Mouse (Mus musculus) embryonic facial prominence, embryonic 12.5 days (tissue): ENCODE data around the gene Ociad2. TPM values are rescaled to one million over a fixed set of nuclear protein-coding genes. Genes with fewer than 3 reads are reported as not detected.

ENCODE experiments used
- ATAC-seq: fragments of 200-750 bp; cut with Nextera tagmentation; 2 replicates; pipeline ENCODE4 v1.8.0; 2017; ENCODE audit not compliant: insufficient number of reproducible peaks, insufficient read depth, low FRiP score, low TSS enrichment
- H3K27ac ChIP-seq: fragments of 300-500 bp; sonication (generic); 2 replicates; pipeline ENCODE4 v1.5.1; 2016; ENCODE audit warnings: mild to moderate bottlenecking
- H3K27me3 ChIP-seq: fragments of 300-500 bp; sonication (generic); 2 replicates; pipeline ENCODE4 v1.6.1; 2016; ENCODE audit warnings: mild to moderate bottlenecking, moderate library complexity
- H3K36me3 ChIP-seq: fragments of 300-500 bp; sonication (generic); 2 replicates; pipeline ENCODE4 v1.6.1; 2016; ENCODE audit warnings: mild to moderate bottlenecking
- H3K4me1 ChIP-seq: fragments of 300-500 bp; sonication (generic); 2 replicates; pipeline ENCODE4 v1.6.1; 2016
- H3K4me2 ChIP-seq: fragments of 300-500 bp; sonication (generic); replicated peaks from 2 replicates; pipeline ENCODE4 v1.6.1; 2016; ENCODE audit warnings: mild to moderate bottlenecking, moderate library complexity
- H3K4me3 ChIP-seq: fragments of 300-500 bp; sonication (generic); 2 replicates; pipeline ENCODE4 v1.5.1; 2016; ENCODE audit warnings: mild to moderate bottlenecking
- H3K9ac ChIP-seq: fragments of 300-500 bp; sonication (generic); 2 replicates; pipeline ENCODE4 v1.6.1; 2016; ENCODE audit warnings: mild to moderate bottlenecking, moderate library complexity
- H3K9me3 ChIP-seq: fragments of 300-500 bp; sonication (generic); 2 replicates; pipeline ENCODE4 v1.6.1; 2016; ENCODE audit warnings: mild to moderate bottlenecking, moderate library complexity
- WGBS: fragments of 180-500 bp; shearing (Covaris S2); methylation state at CpG from one replicate; pipeline ENCODE4 v1.1.7; 2016; 5-methylcytosine and 5-hydroxymethylcytosine counted together
- polyA plus RNA-seq: library from polyadenylated mRNA; unstranded; fragments of >200 nt; fragmentation: Nextera tagmentation; extraction: Ambion mirVana; gene quantifications from 2 replicates; pipeline ENCODE4 v1.2.1, GENCODE M21; 2016

Gene Ociad2
- polyA plus RNA-seq, 1 experiment from 2014 or later, result 13.6 TPM

DNA sequence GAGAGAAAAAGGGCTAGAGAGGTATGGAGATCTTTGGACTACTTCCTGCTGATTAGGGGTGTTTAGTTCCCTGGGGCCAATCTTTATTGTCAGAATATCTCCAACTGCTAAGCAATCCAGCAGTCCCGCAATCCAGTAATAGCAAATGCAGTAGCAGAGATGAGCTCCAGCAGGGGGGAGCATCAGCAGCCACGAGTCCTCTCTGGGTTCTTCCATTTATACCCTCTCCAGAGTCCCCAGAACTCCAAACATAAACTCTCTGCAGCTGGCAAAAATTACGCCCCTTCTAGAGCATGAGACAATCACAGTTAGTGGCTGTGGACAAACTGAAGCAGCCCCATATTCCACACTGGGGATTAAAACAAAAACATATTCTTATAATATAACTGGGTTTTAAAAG, 28.9 kb upstream of the Ociad2 start:
- 47% methylated on average over 3 of the region's 3 CpGs for WGBS
- Histone ChIP-seq H3K9me3 (no peaks in the 10 kb centered on the region), H3K9ac (no peak overlapping the region), H3K4me3 (no peak overlapping the region), H3K4me1 (peaks cover 5% of the 10 kb centered on the region; the same call in 1 of the 2 replicates), H3K27ac (no peak overlapping the region), H3K4me2 (no peak overlapping the region), H3K36me3 (no peaks in the 10 kb centered on the region), H3K27me3 (no peaks in the 10 kb centered on the region)
- no peak for ATAC-seq

DNA sequence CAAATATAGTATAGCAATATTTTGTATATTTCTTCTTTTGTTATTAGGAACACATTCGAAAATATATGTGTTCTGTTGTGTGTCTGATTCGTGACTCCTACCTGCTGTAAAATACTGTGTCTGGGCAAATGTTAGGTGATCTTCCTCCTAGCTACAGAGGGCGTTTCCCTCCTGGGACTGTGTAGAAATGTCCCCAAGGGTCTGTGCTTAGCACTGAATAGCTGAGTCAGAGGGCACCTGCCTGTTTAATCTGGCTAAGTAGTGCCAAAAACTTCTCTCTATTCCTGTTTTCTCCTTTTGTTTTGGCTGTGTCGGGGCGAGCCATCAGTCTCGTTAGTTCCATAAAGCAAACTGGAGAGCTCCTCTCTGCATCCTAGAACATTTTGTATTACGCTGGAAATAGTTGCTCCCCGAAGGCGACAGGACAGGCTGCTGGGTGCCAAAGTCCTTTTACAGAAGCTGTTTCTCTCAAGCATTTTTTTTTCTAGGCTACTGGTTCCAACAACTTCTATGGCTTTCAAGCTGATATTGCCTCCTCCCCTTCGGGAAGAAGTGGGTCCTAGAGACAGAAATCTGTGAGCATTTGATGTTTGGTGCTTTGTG, 28.1 kb upstream of the Ociad2 start:
- H3K27ac ChIP-seq, result no peak overlapping the region
- no peaks in the 10 kb centered on the region for H3K27me3 ChIP-seq
- 77% methylated on average over 10 of the region's 10 CpGs for WGBS
- no peaks in the 10 kb centered on the region for H3K36me3 ChIP-seq
- H3K9ac ChIP-seq, result no peak overlapping the region
- no peaks in the 10 kb centered on the region for H3K9me3 ChIP-seq
- no peak overlapping the region for H3K4me3 ChIP-seq
- ATAC-seq, result no peak
- H3K4me1 ChIP-seq, result peaks cover 5% of the 10 kb centered on the region; the same call in 1 of the 2 replicates
- H3K4me2 ChIP-seq, result no peak overlapping the region

DNA sequence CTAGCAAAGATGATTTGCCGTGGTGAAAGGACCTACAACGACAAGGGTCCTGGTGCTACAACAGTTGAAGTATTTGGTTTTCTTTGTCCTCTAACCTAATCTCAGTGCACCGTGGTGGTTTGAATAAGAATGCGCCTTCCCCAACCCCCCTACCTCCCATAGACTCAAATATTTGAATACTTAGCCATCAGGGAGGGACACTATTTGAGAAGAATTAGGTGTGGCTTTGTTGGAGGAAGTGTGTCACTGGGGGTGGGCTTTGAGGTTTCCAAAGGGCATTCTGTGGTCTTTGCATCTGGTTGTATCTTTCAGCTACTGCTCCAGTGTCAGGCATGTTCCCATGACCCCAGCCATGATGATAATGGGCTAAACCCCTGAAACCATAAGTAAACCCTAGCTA, 27.1 kb upstream of the Ociad2 start:
- Histone ChIP-seq H3K27ac (no peak overlapping the region), H3K4me3 (no peak overlapping the region), H3K4me2 (no peak overlapping the region), H3K4me1 (no peaks in the 10 kb centered on the region), H3K27me3 (no peaks in the 10 kb centered on the region), H3K36me3 (no peaks in the 10 kb centered on the region), H3K9me3 (no peaks in the 10 kb centered on the region), H3K9ac (no peak overlapping the region)
- ATAC-seq, result no peak
- 80% methylated on average over 4 of the region's 4 CpGs for WGBS

DNA sequence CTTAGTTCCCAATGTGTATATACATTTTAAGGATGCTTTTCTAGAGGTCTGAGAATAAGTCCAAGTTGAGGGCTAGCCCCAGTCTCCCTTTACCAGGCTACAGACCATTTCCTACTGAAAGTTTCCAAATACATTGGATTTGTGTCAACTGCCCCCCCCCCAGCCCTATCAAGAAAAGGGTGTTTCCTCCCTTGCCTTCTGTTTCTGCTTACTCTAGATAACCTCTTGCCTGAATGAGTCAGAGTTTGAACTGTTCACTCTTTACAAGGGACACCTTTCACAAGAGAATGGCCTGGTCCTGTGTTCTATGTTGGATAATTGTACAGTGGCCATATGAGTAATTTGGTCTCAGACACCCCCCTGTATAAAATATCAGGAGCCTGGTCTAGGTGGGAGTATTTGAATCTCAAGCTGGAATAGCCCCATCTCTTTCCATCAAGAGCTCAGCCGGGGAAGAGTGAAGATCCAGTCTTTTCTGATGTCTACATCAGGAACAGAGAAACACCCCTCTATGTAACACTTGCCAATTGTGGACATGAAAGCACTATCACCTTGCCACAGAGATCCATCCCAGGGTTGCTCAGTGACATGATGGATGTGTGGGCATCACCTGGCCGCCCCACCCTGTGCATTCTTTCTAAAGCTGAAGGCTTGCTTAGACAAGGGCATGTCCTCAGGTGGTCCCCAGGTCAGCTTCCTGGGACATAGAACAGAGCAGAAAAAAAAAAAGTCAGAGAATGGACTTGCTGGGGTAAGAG, 23.5 kb upstream of the Ociad2 start:
- Histone ChIP-seq H3K27me3 (no peaks in the 10 kb centered on the region), H3K4me2 (no peak overlapping the region), H3K27ac (no peak overlapping the region), H3K9me3 (no peaks in the 10 kb centered on the region), H3K4me1 (peaks cover 6% of the 10 kb centered on the region; the same call in 1 of the 2 replicates), H3K9ac (no peak overlapping the region), H3K4me3 (no peak overlapping the region), H3K36me3 (no peaks in the 10 kb centered on the region)
- ATAC-seq, result no peak
- 91% methylated on average over 2 of the region's 2 CpGs for WGBS

DNA sequence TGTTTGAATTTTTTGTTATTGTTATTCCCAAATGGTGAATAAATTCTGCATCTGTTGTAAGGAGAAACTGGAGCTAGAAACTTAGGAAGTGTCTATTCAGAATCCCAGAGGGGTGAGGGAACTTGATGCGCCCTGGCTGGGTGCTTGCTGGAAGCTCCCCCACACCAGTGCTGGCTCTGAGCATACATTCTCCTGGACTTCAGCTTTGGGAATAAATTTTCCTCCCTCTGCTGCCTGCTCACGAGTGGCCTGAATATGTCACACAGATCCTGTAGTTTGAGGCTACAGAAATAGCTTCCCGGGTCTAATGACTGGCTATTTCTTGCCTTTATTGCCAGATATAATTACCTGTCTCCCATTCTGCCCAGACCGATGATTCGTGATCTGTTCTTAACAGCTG, 22.0 kb upstream of the Ociad2 start:
- Histone ChIP-seq H3K4me1 (peaks cover 6% of the 10 kb centered on the region; the same call in 1 of the 2 replicates), H3K4me2 (no peak overlapping the region), H3K27ac (no peak overlapping the region), H3K27me3 (no peaks in the 10 kb centered on the region), H3K9ac (no peak overlapping the region), H3K4me3 (no peak overlapping the region), H3K36me3 (no peaks in the 10 kb centered on the region), H3K9me3 (no peaks in the 10 kb centered on the region)
- 82% methylated on average over 5 of the region's 5 CpGs for WGBS
- ATAC-seq, result no peak

DNA sequence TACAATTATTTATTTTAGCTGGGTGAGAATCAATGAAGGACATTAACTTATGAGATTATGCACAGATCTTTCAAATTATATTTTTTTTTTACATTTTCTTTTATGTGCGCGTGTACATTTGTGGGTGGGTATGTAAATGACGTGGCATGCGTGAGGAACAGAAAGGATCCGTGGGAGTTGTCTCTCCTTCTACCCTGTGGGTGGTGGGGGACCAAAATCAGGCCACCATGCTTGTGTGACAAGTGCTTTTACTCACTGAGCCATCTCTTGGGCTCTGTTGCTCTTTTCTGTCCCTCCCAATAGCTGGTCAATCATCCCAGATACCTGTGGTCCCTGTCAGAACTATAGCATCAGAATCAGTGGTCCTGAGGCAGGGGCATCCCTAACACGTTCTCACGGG, 21.5 kb upstream of the Ociad2 start:
- Histone ChIP-seq H3K4me2 (no peak overlapping the region), H3K27ac (no peak overlapping the region), H3K4me3 (no peak overlapping the region), H3K9ac (no peak overlapping the region), H3K36me3 (no peaks in the 10 kb centered on the region), H3K27me3 (no peaks in the 10 kb centered on the region), H3K9me3 (no peaks in the 10 kb centered on the region), H3K4me1 (peaks cover 6% of the 10 kb centered on the region; the same call in 1 of the 2 replicates)
- ATAC-seq, result no peak
- 85% methylated on average over 7 of the region's 7 CpGs for WGBS

DNA sequence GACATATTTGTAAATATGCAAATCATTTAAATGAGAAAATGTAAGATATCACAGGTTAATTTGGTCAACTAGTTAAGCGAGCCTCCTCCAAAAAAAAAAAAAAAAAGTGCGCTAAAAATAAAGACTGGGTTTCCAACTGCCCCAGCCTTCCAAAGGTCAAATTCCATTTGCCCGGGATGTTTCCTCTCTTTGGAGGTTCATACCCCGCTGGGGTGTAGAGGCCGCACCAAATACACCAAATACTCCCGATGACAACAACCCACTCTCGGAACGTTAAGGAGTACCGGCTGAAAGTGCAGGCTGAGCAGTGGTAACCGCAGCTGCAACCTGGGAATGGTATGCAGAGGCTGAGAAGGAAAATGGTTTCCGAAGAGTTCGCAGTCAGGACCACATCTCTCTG, 19.4 kb upstream of the Ociad2 start:
- H3K27ac ChIP-seq, result no peak overlapping the region
- no peaks in the 10 kb centered on the region for H3K9me3 ChIP-seq
- no peak overlapping the region for H3K4me3 ChIP-seq
- H3K4me2 ChIP-seq, result peak overlapping the region; percentile 38
- H3K4me1 ChIP-seq, result peaks cover 6% of the 10 kb centered on the region; the same call in 1 of the 2 replicates
- WGBS, result 20% methylated on average over 12 of the region's 12 CpGs
- no peaks in the 10 kb centered on the region for H3K36me3 ChIP-seq
- H3K9ac ChIP-seq, result no peak overlapping the region
- no peak for ATAC-seq
- H3K27me3 ChIP-seq, result no peaks in the 10 kb centered on the region

DNA sequence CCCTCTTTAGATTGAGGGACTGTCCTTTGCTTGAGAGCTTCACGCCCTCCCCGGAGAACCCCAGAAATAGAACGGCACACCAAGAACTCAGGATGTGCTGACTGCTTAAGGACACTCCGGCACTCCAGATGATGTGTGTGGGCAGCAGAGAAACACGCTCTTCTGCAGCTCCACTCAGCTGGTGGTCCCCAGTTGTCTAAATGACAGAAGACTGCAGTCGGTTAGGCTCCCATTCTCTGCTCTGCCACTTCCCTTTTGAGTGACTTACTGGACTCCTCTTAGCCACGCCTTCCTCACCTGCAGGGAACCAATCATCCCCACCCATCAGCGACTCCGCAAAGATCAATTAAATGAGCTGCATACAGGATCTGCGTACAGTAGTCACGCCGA, 18.9 kb upstream of the Ociad2 start:
- Histone ChIP-seq H3K9ac (no peak overlapping the region), H3K4me3 (0 out of 2 replicates have a peak overlapping the region, but pooled peaks have one; percentile 6), H3K27me3 (no peaks in the 10 kb centered on the region), H3K4me1 (peaks cover 6% of the 10 kb centered on the region; the same call in 1 of the 2 replicates), H3K9me3 (no peaks in the 10 kb centered on the region), H3K4me2 (peak overlapping the region; percentile 38), H3K27ac (no peak overlapping the region), H3K36me3 (no peaks in the 10 kb centered on the region)
- 0 out of 2 replicates have a peak, but pooled peaks have one; percentile 28 for ATAC-seq
- WGBS, result 37% methylated on average over 12 of the region's 12 CpGs

DNA sequence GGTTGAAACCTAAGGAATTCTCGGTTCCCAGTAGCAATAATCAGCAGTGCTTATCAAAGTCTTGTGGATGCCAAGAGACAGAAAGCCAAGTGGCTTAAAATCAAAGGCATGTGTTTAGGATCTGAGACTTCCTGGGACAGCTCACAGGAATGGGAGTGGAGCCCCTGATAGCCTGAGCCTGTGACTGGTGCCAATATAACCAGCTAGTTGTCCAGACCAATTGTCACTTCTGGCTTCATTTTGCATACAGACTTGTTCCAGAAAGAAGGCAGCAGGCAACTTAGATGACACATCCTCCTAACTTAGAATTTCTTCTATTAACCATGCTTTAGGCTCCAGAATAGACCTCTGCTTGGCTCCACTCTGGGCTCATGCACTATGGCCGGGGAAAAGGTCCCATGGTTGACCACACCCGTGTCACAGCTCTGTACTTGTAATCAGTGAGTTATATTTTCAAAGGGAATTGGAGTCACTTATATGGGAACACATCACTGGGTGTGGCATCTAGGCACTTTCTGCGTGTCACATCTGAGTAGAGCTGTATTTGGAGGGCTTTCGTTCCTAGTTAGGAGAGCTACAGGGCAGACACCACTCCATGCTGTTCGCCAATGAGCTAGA, 18.4 kb upstream of the Ociad2 start:
- H3K9me3 ChIP-seq, result no peaks in the 10 kb centered on the region
- H3K4me3 ChIP-seq, result no peak overlapping the region
- H3K36me3 ChIP-seq, result no peaks in the 10 kb centered on the region
- 80% methylated on average over 6 of the region's 6 CpGs for WGBS
- H3K27ac ChIP-seq, result no peak overlapping the region
- peak overlapping the region; percentile 38 for H3K4me2 ChIP-seq
- no peak overlapping the region for H3K9ac ChIP-seq
- H3K4me1 ChIP-seq, result peaks cover 6% of the 10 kb centered on the region; the same call in 1 of the 2 replicates
- no peak for ATAC-seq
- H3K27me3 ChIP-seq, result no peaks in the 10 kb centered on the region

DNA sequence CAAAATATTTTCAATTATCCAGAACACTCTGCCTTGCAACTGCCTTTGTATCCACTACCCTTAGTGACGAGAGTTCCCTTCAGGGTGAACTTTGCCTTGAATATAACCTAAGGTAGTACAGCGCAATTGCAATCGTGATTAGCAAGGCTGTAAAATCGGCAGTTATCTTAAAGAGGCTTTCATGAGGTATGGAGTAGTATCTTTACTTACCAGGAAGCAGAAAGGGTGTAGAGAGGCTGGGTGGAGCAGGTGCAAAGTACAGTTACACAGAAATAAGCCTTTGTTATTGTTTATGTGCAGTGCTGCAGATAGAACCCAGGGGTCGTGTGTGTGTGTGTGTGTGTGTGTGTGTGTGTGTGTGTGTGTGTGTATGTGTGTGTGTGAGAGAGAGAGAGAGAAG, 14.6 kb upstream of the Ociad2 start:
- WGBS, result 69% methylated on average over 5 of the region's 5 CpGs
- Histone ChIP-seq H3K9ac (no peak overlapping the region), H3K4me1 (peaks cover 6% of the 10 kb centered on the region; the same call in 1 of the 2 replicates), H3K4me2 (no peak overlapping the region), H3K27ac (no peak overlapping the region), H3K4me3 (no peak overlapping the region), H3K27me3 (no peaks in the 10 kb centered on the region), H3K36me3 (no peaks in the 10 kb centered on the region), H3K9me3 (no peaks in the 10 kb centered on the region)
- no peak for ATAC-seq

DNA sequence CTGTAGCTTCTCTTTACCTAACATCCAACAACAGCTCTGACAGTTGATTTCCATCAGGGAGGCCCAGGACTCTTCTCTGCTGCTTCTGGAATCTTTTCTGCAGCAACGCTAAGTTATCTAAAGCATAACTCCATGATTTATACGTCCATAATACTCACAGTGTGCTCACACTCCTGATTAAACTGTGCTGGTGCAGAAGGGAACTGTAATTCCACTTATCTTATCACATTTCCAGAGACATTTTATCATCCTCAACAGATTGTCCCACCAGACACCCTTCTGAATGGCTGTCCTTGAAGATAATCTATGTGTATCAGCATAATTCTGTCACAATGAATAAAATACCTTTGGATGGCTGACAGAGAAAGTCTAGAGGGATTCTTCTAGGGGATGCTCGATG, 13.2 kb upstream of the Ociad2 start:
- 79% methylated on average over 3 of the region's 3 CpGs for WGBS
- Histone ChIP-seq H3K4me2 (no peak overlapping the region), H3K36me3 (no peaks in the 10 kb centered on the region), H3K4me3 (no peak overlapping the region), H3K9ac (no peak overlapping the region), H3K4me1 (no peaks in the 10 kb centered on the region), H3K27me3 (no peaks in the 10 kb centered on the region), H3K9me3 (no peaks in the 10 kb centered on the region), H3K27ac (no peak overlapping the region)
- ATAC-seq, result no peak

DNA sequence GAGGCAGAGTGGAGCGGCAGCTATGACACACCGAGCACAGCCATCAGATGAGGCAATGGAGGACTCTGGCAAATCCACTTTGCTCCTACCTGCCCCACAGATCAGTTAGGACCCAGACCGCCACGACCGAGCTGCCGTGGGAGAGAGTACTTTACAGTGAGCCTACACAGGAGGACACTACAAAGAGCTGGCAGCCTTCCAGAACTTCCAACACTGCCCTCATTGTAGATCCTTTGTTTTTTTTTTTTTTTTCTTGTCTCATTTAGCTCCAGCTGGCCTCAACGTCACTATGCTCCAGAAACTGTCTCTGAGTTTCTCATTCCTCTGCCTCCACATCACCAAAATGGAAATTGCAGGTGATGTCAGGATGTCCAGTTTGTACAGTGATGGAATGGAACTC, 12.7 kb upstream of the Ociad2 start:
- H3K9me3 ChIP-seq, result no peaks in the 10 kb centered on the region
- no peaks in the 10 kb centered on the region for H3K36me3 ChIP-seq
- ATAC-seq, result no peak
- 66% methylated on average over 7 of the region's 7 CpGs for WGBS
- no peaks in the 10 kb centered on the region for H3K4me1 ChIP-seq
- no peak overlapping the region for H3K4me2 ChIP-seq
- no peaks in the 10 kb centered on the region for H3K27me3 ChIP-seq
- no peak overlapping the region for H3K9ac ChIP-seq
- no peak overlapping the region for H3K27ac ChIP-seq
- no peak overlapping the region for H3K4me3 ChIP-seq
